Mouse (Mus musculus): ENCODE results near the gene 1110051M20Rik. TPM values are rescaled to one million over a fixed set of nuclear protein-coding genes. Genes with fewer than 3 reads are reported as not detected.

The 1110051M20Rik gene
- polyA plus RNA-seq, 1 experiment from 2014 or later, result 178 TPM

DNA sequence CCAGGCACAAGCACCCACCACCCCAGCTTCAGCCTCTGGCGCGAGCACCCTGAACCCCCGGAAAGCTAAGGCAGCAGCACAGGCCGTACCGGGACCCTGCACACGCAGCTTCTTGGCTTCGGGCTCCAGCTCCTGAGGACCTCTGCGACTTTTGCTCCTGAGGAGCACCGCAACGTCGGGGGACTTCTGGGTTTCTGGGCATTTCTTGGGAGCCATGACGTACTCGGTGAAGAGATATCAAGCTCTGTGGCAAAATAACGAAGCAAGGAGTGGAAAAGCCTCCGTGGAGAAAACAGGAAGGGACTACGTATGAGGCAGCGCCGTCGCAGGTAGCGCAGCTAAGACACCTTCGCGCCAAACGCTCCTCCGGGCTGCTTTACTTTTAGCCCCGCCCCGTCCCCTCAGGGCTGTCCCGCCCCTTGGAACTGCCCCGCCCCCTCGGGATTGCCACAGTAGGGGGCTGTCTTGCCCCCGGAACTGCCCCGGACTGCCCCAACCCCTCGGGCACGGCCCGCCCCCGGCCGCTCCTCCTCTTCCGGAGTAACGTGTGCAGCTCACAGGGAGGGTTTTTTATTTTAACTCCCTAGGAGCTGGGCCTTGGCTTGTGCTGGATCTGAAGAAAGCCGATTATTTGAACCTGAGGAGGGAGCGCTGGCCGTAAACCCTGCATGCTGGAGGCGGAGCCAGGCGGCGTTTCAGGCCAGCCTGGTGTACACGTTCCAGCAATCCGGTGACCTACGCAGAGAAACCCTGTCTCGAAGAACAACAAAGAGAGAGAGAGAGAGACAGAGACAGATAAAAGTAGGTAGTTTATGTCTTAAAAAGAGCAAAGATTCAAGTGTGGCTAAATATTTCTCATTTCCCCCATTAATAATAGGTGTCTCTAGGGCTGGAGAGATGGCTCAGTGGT, 207.6 kb downstream of the 1110051M20Rik start, which contains the start of gene Ddb2:
Gene Ddb2, minus strand, starts transcription at position 382 of the 910 bp plus-strand sequence.
- WGBS, result under 1% methylated on average over 48 of the region's 48 CpGs
- Histone ChIP-seq H3K4me3 (ENCODE audit: low read depth, low read length) (peak within 1 kb of the TSS; percentile 60), H3K27me3 (ENCODE audit: control insufficient read depth, insufficient read depth, low read depth, low read length) (no peaks in the 10 kb centered on the region), H3K9me3 (replicated peaks; ENCODE audit: control insufficient read depth, low read length, poor library complexity, severe bottlenecking) (no peaks in the 10 kb centered on the region), H3K36me3 (ENCODE audit: control insufficient read depth, insufficient read depth, low read length) (no peaks in the 10 kb centered on the region; the same call in 1 of the 2 replicates), H3K4me1 (ENCODE audit: control insufficient read depth, insufficient read depth, low read length) (peaks cover 6% of the 10 kb centered on the region; the same call in 1 of the 2 replicates), H3K27ac (ENCODE audit: low read length) (peak within 1 kb of the TSS; percentile 86), H3K4me2 (ENCODE audit: low read length) (peak within 1 kb of the TSS; percentile 85), H3K9ac (ENCODE audit: low read depth, low read length) (peak within 1 kb of the TSS; percentile 67)
- ATAC-seq, result peak; percentile 98

DNA sequence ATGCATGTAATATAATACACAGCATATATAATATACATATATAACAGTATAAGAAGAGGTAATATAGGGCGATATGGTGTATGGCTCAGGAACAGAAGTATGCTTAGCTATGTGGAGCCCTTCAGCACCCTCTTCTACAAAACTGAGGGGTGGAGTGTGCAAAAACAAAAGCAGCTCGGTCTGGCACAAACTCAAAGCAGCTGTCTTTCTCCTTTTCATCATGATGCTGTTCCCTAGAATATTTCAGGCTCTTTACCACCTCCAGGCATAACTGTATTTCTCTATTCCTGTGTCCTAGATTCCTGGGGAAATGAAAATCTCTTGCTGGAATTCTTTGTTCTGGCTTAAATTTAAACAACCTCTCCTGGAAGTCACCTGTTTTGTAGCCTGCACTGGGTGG, 214.8 kb downstream of the 1110051M20Rik start:
- Histone ChIP-seq H3K9me3 (replicated peaks; ENCODE audit: control insufficient read depth, low read length, poor library complexity, severe bottlenecking) (no peaks in the 10 kb centered on the region), H3K9ac (ENCODE audit: low read depth, low read length) (no peak overlapping the region), H3K4me3 (ENCODE audit: low read depth, low read length) (no peak overlapping the region), H3K27me3 (ENCODE audit: control insufficient read depth, insufficient read depth, low read depth, low read length) (no peaks in the 10 kb centered on the region), H3K4me2 (ENCODE audit: low read length) (no peak overlapping the region), H3K4me1 (ENCODE audit: control insufficient read depth, insufficient read depth, low read length) (no peaks in the 10 kb centered on the region), H3K27ac (ENCODE audit: low read length) (no peak overlapping the region), H3K36me3 (ENCODE audit: control insufficient read depth, insufficient read depth, low read length) (no peaks in the 10 kb centered on the region; the same call in 1 of the 2 replicates)
- ATAC-seq, result no peak
- 84% methylated on average over 2 of the region's 2 CpGs for WGBS

Small RNA genes lying within 50 kb of the gene (microRNA-seq; reads per million reads assigned to microRNA genes)
- not detected for gene Gm22071

Other genes starting within 250 kb of the 1110051M20Rik start
- gene Nr1h3, start 241.9 kb downstream of the 1110051M20Rik start, polyA plus RNA-seq (2015; fragmentation: Nextera tagmentation; extraction: Ambion mirVana), result 2.7 and 2.9 TPM in 2 replicates
- gene Acp2, start 241.8 kb downstream of the 1110051M20Rik start, polyA plus RNA-seq (2015; fragmentation: Nextera tagmentation; extraction: Ambion mirVana), result 38.3 and 39.2 TPM in 2 replicates
- 18.1 and 18.4 TPM in 2 replicates for gene Ddb2, start 207.7 kb downstream of the 1110051M20Rik start, polyA plus RNA-seq (2015; fragmentation: Nextera tagmentation; extraction: Ambion mirVana)
- 9.7 and 17.5 TPM in 2 replicates for gene Pacsin3, start 188.8 kb downstream of the 1110051M20Rik start, polyA plus RNA-seq (2015; fragmentation: Nextera tagmentation; extraction: Ambion mirVana)
- gene Arfgap2, start 179.7 kb downstream of the 1110051M20Rik start, polyA plus RNA-seq (2015; fragmentation: Nextera tagmentation; extraction: Ambion mirVana), result 73.0 and 74.4 TPM in 2 replicates
- 3.6 and 5.0 TPM in 2 replicates for gene Lrp4, start 12.8 kb upstream of the 1110051M20Rik start, polyA plus RNA-seq (2015; fragmentation: Nextera tagmentation; extraction: Ambion mirVana)
- 99.7 and 110 TPM in 2 replicates for gene Ckap5, start 82.1 kb upstream of the 1110051M20Rik start, polyA plus RNA-seq (2015; fragmentation: Nextera tagmentation; extraction: Ambion mirVana)
- 0.20 and 0.22 TPM in 2 replicates for gene F2, start 191.7 kb upstream of the 1110051M20Rik start, polyA plus RNA-seq (2015; fragmentation: Nextera tagmentation; extraction: Ambion mirVana)
- 11.2 and 13.2 TPM in 2 replicates for gene Zfp408, start 205.1 kb upstream of the 1110051M20Rik start, polyA plus RNA-seq (2015; fragmentation: Nextera tagmentation; extraction: Ambion mirVana)
- gene Arhgap1, start 205.2 kb upstream of the 1110051M20Rik start, polyA plus RNA-seq (2015; fragmentation: Nextera tagmentation; extraction: Ambion mirVana), result 95.9 and 97.1 TPM in 2 replicates

All from midbrain, embryonic 16.5 days (tissue).